Mouse (Mus musculus) skeletal muscle tissue, adult 2 months (tissue): ENCODE measurements around the gene Ndrg4.

Source experiments
- DNase-seq: peaks from one replicate; pipeline ENCODE4 v3.0.0-alpha.2; 2012; ENCODE audit warnings: low read depth, low spot score

The Ndrg4 gene

GRCm38 (mm10) chr8:95716546-95717335, 40.0 kb downstream of the Ndrg4 start:
- DNase-seq: no peak

GRCm38 (mm10) chr8:95727625-95728024, 50.8 kb downstream of the Ndrg4 start:
- no peak for DNase-seq

GRCm38 (mm10) chr8:95738596-95738995, 61.8 kb downstream of the Ndrg4 start:
- DNase-seq: no peak

- DNase-seq: no peak
Measured at GRCm38 (mm10) chr8:95741732-95742131, 65.0 kb downstream of the Ndrg4 start.

- no peak for DNase-seq
Measured at GRCm38 (mm10) chr8:95748028-95748427, 71.2 kb downstream of the Ndrg4 start.

- no peak for DNase-seq
Measured at GRCm38 (mm10) chr8:95751924-95752323, 75.1 kb downstream of the Ndrg4 start.

- no peak for DNase-seq
Measured at GRCm38 (mm10) chr8:95760323-95760722, 83.5 kb downstream of the Ndrg4 start.

- DNase-seq: no peak
Measured at GRCm38 (mm10) chr8:95764133-95764532, 87.4 kb downstream of the Ndrg4 start.
